Mouse (Mus musculus): ENCODE results near the gene Sar1a. TPM values are rescaled to one million over a fixed set of nuclear protein-coding genes. Genes with fewer than 3 reads are reported as not detected.
A peak's percentile ranks its signal among the peaks of the same experiment; 100 is the strongest.

The Sar1a gene
- 184 and 192 TPM in 2 replicates for polyA plus RNA-seq (2015; fragmentation: Nextera tagmentation; extraction: Ambion mirVana)

GRCm38 (mm10) chr10:61680015-61680913 is at the start of gene Sar1a:
Sar1a (plus strand) TSS chr10:61680299.
- Histone ChIP-seq H3K27ac (peak within 1 kb of the TSS; percentile 78), H3K27me3 (replicated peaks) (no peaks in the 10 kb centered on the region), H3K4me2 (replicated peaks) (peak within 1 kb of the TSS; percentile 77), H3K4me3 (replicated peaks) (peak within 1 kb of the TSS; percentile 86), H3K9me3 (no peaks in the 10 kb centered on the region), H3K9ac (peak within 1 kb of the TSS; percentile 92), H3K4me1 (replicated peaks) (peaks cover 9% of the 10 kb centered on the region), H3K36me3 (peaks cover 6% of the 10 kb centered on the region; the same call in 1 of the 2 replicates)
- ATAC-seq: peak; percentile 100
- WGBS: under 1% methylated on average over 83 of the region's 84 CpGs

DNA sequence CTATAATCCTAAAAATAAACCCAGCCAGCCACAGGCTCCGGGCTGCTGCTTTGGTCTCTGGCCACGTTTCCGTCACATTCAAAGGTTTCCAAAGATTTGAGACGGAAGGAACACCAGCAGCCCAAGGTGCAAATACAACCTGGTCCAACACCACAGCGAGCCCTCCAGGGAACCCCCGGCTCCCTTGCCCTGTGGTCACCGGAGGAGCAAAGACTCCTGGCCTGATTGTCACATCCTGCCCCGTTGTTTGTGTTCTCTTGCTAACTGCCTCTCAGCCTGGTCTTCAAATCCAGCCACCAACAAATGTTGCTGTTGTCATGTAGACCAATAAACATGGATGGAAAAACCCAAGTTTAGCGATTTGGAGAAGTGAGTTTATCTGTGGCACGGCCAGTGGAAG is 47.7 kb upstream of the Sar1a start:
- Histone ChIP-seq H3K4me1 (replicated peaks) (no peaks in the 10 kb centered on the region), H3K4me3 (replicated peaks) (no peak overlapping the region), H3K27ac (no peak overlapping the region), H3K27me3 (replicated peaks) (no peaks in the 10 kb centered on the region), H3K9me3 (no peaks in the 10 kb centered on the region), H3K9ac (no peak overlapping the region), H3K4me2 (replicated peaks) (no peak overlapping the region), H3K36me3 (no peaks in the 10 kb centered on the region)
- ATAC-seq: no peak
- 67% methylated on average over 10 of the region's 10 CpGs for WGBS

- no peak overlapping the region for H3K27ac ChIP-seq
- no peak overlapping the region for H3K4me3 ChIP-seq (replicated peaks)
- H3K27me3 ChIP-seq (replicated peaks): no peaks in the 10 kb centered on the region
- no peak for ATAC-seq
- H3K36me3 ChIP-seq: no peaks in the 10 kb centered on the region
- H3K4me1 ChIP-seq (replicated peaks): no peaks in the 10 kb centered on the region
- H3K4me2 ChIP-seq (replicated peaks): no peak overlapping the region
- no peaks in the 10 kb centered on the region for H3K9me3 ChIP-seq
- no peak overlapping the region for H3K9ac ChIP-seq
- 77% methylated on average over 7 of the region's 7 CpGs for WGBS
These were observed 43.0 kb upstream of the Sar1a start for GRCm38 (mm10) chr10:61637055-61637454.

DNA sequence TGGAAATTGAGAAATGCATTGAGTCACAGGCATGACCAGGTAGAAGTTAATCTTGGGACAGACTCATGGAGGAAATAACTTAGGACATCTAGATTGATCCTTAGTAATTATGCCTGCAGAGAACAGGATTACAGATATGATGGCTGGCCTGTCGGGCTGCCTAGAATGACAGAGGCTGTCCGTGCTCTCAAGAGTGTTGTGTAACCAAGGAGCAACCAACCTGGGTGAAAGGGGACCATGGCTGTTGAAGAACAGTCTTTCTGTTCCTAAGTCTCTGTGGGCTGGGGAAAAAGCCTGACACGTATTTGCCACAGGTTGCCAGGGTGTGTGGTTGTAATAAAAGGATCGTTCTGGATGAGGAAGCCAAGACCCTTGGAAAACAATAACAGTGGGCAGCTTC is 39.7 kb upstream of the Sar1a start:
- 63% methylated on average over 4 of the region's 4 CpGs for WGBS
- Histone ChIP-seq H3K4me2 (replicated peaks) (no peak overlapping the region), H3K9ac (no peak overlapping the region), H3K27me3 (replicated peaks) (no peaks in the 10 kb centered on the region), H3K27ac (no peak overlapping the region), H3K4me1 (replicated peaks) (no peaks in the 10 kb centered on the region), H3K9me3 (no peaks in the 10 kb centered on the region), H3K36me3 (no peaks in the 10 kb centered on the region), H3K4me3 (replicated peaks) (no peak overlapping the region)
- ATAC-seq: no peak

GRCm38 (mm10) chr10:61646557-61646956 is 33.5 kb upstream of the Sar1a start:
- H3K4me2 ChIP-seq (replicated peaks): peak overlapping the region; percentile 40
- 39% methylated on average over 7 of the region's 7 CpGs for WGBS
- H3K36me3 ChIP-seq: no peaks in the 10 kb centered on the region
- peak; percentile 75 for ATAC-seq
- H3K9me3 ChIP-seq: no peaks in the 10 kb centered on the region
- no peak overlapping the region; the same call in 1 of the 2 replicates for H3K4me3 ChIP-seq (replicated peaks)
- H3K27ac ChIP-seq: peak overlapping the region; percentile 68
- peaks cover 7% of the 10 kb centered on the region for H3K4me1 ChIP-seq (replicated peaks)
- H3K27me3 ChIP-seq (replicated peaks): no peaks in the 10 kb centered on the region
- H3K9ac ChIP-seq: no peak overlapping the region

DNA sequence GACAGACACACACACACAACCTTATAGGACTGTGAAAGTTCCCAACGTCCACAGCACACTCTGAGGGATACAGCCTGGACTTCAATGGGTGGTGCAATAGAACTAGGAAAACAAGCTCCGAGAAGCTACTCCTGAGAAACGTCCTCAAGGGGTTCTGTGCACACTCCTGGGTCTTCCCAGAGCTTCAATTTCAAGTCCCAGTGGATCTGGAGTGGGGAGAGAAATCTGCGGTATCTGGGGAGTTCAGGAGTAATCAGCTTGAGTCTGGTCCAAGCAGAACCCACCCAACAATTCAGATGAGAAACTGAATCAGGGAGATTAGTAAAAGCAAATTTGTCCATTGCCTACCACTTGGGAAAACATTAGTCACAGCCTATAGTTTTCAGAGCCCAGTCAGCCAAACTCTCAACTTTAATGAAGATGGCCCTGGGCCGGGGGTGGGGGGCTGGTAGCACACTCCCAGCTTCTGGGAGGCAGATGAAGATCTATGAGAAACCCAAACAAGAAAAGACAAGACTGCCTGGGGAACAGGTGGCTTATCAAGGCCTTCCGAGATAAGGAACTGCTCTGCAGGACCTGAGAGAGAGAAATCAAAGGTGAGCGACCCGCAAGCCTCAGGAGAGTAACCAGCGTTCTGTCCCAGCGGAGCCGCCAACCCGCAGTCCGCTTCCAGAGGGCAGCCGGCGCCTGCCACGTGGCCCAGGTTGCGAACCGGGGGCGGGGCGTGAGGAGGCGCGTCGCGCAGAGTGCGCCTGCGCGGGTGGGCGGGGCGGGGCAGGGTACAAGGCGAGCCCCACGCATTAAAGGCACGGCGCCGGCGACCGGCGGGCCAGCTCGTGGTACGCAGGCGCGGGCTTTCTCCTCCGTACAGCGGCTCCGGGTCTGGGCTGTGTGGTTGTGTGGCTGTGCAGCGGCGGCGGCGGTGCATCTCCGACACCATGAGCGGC is 32.0 kb upstream of the Sar1a start, which contains the start of gene Ppa1:
Gene Ppa1 (plus strand): TSS at position 763 of the 947 bp plus-strand sequence.
- Histone ChIP-seq H3K27me3 (replicated peaks) (no peaks in the 10 kb centered on the region), H3K4me3 (replicated peaks) (peak within 1 kb of the TSS; percentile 91), H3K27ac (peak within 1 kb of the TSS; percentile 89), H3K9me3 (no peaks in the 10 kb centered on the region), H3K4me1 (replicated peaks) (peaks cover 7% of the 10 kb centered on the region), H3K36me3 (no peaks in the 10 kb centered on the region), H3K9ac (peak within 1 kb of the TSS; percentile 84), H3K4me2 (replicated peaks) (peak within 1 kb of the TSS; percentile 80)
- ATAC-seq: peak; percentile 96
- WGBS: 1% methylated on average over 46 of the region's 50 CpGs

- Histone ChIP-seq H3K27me3 (replicated peaks) (no peaks in the 10 kb centered on the region), H3K4me3 (replicated peaks) (peak overlapping the region; percentile 91), H3K4me1 (replicated peaks) (peaks cover 7% of the 10 kb centered on the region), H3K9ac (peak overlapping the region; percentile 84), H3K27ac (peak overlapping the region; percentile 89), H3K9me3 (no peaks in the 10 kb centered on the region), H3K4me2 (replicated peaks) (peak overlapping the region; percentile 80), H3K36me3 (no peaks in the 10 kb centered on the region; the same call in 1 of the 2 replicates)
- peak; percentile 7; the same call in 1 of the 2 replicates for ATAC-seq
- WGBS: 1% methylated on average over 45 of the region's 49 CpGs
These were observed 31.1 kb upstream of the Sar1a start for GRCm38 (mm10) chr10:61648737-61649645.

GRCm38 (mm10) chr10:61654105-61654504 is 26.0 kb upstream of the Sar1a start:
- H3K27ac ChIP-seq: no peak overlapping the region
- H3K9ac ChIP-seq: no peak overlapping the region
- H3K27me3 ChIP-seq (replicated peaks): no peaks in the 10 kb centered on the region
- ATAC-seq: no peak
- H3K9me3 ChIP-seq: no peaks in the 10 kb centered on the region
- H3K4me1 ChIP-seq (replicated peaks): peaks cover 3% of the 10 kb centered on the region; the same call in 1 of the 2 replicates
- H3K36me3 ChIP-seq: no peaks in the 10 kb centered on the region; the same call in 1 of the 2 replicates
- no peak overlapping the region for H3K4me3 ChIP-seq (replicated peaks)
- no peak overlapping the region for H3K4me2 ChIP-seq (replicated peaks)
- 91% methylated on average over 4 of the region's 4 CpGs for WGBS

DNA sequence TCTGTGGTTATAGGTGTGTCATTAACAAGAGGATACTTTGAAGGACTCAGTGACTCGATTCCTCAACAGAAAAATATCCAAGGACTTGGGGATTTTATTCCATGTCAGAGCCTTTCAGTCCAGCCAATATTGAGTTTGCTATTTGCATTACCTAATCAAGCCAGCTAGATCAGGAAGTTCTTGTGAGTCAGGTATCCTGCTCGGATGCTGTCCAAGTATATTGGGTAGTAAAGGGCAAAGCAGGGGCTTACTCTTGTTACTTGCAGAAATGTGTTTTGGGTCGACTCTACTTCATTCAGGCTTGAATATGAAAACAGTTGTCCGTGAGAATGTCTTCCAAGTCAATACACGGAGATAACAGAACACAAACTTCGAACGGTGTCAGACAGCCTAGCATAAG is 25.4 kb upstream of the Sar1a start:
- Histone ChIP-seq H3K4me2 (replicated peaks) (no peak overlapping the region), H3K36me3 (peaks cover 3% of the 10 kb centered on the region)

DNA sequence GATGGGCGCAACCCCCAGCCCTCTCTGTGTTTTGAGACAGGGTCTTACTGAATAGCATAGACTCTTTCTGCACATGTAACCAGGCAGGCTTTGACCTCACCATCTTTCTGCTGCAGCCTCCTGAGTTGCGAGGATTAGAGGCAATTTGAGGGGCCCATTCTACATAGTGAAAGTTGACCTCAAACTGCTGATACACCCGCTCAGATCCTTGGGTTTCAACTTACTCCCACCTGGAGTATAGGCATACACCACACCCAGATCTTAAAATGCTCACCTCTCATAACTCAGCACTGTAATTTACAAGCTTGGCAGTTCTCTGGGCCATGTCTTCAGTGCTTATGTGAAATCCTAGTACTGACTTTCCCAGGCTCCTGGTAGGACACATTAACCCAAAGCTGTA is 24.9 kb upstream of the Sar1a start:
- ATAC-seq: no peak
- Histone ChIP-seq H3K4me2 (replicated peaks) (no peak overlapping the region), H3K9me3 (no peaks in the 10 kb centered on the region), H3K9ac (no peak overlapping the region), H3K27me3 (replicated peaks) (no peaks in the 10 kb centered on the region), H3K27ac (no peak overlapping the region), H3K36me3 (peaks cover 7% of the 10 kb centered on the region), H3K4me1 (replicated peaks) (peaks cover 3% of the 10 kb centered on the region; the same call in 1 of the 2 replicates), H3K4me3 (replicated peaks) (no peak overlapping the region)
- WGBS: 72% methylated on average over 3 of the region's 3 CpGs

More for the DNA sequence above, 25.4 kb upstream of the Sar1a start:
- no peak overlapping the region for H3K9ac ChIP-seq
- no peaks in the 10 kb centered on the region for H3K9me3 ChIP-seq
- H3K4me3 ChIP-seq (replicated peaks): no peak overlapping the region
- peaks cover 3% of the 10 kb centered on the region; the same call in 1 of the 2 replicates for H3K4me1 ChIP-seq (replicated peaks)
- WGBS: 86% methylated on average over 7 of the region's 7 CpGs
- no peak overlapping the region for H3K27ac ChIP-seq
- ATAC-seq: no peak
- no peaks in the 10 kb centered on the region for H3K27me3 ChIP-seq (replicated peaks)
